Mouse (Mus musculus) ES-Bruce4 (cell line): ENCODE measurements around the gene Gm28363. TPM values are rescaled to one million over a fixed set of nuclear protein-coding genes. Genes with fewer than 3 reads are reported as not detected.
"Not testable (repeated sequence)": the region's sequence is repeated elsewhere in the genome, so short reads cannot be mapped to it uniquely, and the experiment has no call there.

Experiments
- H3K27ac ChIP-seq: 2 replicates; pipeline ENCODE4 v1.5.1; 2012; ENCODE audit warnings: low read length, inconsistent platforms; ENCODE audit not compliant: insufficient read depth
- H3K27me3 ChIP-seq: 2 replicates; pipeline ENCODE4 v1.6.1; 2012; ENCODE audit warnings: mild to moderate bottlenecking, low read length, inconsistent platforms; ENCODE audit not compliant: control insufficient read depth, poor library complexity, insufficient read depth, severe bottlenecking
- H3K36me3 ChIP-seq: 2 replicates; pipeline ENCODE4 v1.6.1; 2012; ENCODE audit warnings: inconsistent platforms, mild to moderate bottlenecking, low read length, moderate library complexity; ENCODE audit not compliant: control insufficient read depth, poor library complexity, insufficient read depth, severe bottlenecking
- H3K4me1 ChIP-seq: one replicate; pipeline ENCODE4 v1.8.1; 2011; ENCODE audit warnings: low read length; ENCODE audit not compliant: control insufficient read depth, insufficient read depth
- H3K4me3 ChIP-seq: 2 replicates; pipeline ENCODE4 v1.5.1; 2011; ENCODE audit warnings: low read depth, mild to moderate bottlenecking, low read length
- H3K9ac ChIP-seq: 2 replicates; pipeline ENCODE4 v1.6.1; 2012; ENCODE audit warnings: low read depth, mild to moderate bottlenecking, inconsistent platforms; ENCODE audit not compliant: poor library complexity, severe bottlenecking
- H3K9me3 ChIP-seq: replicated peaks from 2 replicates; pipeline ENCODE4 v1.6.1; 2012; ENCODE audit warnings: mild to moderate bottlenecking, low read length, inconsistent platforms; ENCODE audit not compliant: control insufficient read depth, poor library complexity, insufficient read depth, severe bottlenecking
- polyA plus RNA-seq: library from polyadenylated mRNA; stranded (reverse); fragments of >200 nt; gene quantifications from 2 replicates; pipeline ENCODE4 v1.2.4, GENCODE M21; 2011; ENCODE audit warnings: low read depth; ENCODE audit not compliant: missing spikeins, insufficient read depth, insufficient read length

Gene Gm28363
- polyA plus RNA-seq, result not detected in 2 replicates

DNA sequence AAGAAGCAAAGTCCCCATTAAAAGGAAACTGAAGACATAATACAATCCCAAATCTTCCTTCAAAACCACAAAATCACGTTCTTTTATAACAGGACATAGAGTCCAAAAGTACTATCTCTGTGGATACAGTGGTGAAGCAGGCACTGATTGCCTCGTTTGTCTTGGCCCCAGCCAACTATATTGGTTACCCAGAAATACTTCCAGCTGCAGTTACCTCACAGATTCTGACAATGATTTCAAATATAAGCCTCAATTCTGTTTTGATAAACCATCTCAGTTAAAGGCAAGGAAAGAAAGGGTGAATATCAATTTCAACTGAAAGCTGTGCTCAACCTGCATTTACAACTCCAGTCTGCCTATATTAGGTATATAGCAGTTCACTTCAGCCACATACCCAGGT lies at the start of gene Gm28363:
Gene Gm28363, plus strand, starts transcription at position 301 of the 400 bp plus-strand sequence.
- H3K4me1 ChIP-seq, H3K27ac ChIP-seq, H3K27me3 ChIP-seq, H3K9ac ChIP-seq, H3K36me3 ChIP-seq, H3K4me3 ChIP-seq, H3K9me3 ChIP-seq: not testable (repeated sequence)

DNA sequence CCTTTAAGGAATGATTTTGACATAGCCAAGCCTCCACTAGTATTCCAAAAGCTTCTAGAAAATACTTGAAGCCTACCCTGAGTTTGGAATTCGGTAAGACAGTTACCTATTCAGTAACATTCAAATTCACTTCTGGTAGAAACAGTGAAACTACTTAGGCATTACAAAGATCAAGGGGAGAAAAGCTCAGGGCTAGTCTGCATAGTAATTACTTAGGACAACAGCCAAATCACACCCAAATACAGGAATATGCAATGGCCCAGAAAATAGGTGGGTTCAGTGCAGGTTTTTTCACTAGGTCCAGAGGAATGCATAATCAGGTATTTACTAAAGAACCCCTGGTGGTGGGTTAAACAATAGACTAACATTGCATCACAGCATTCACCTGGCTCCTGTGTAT lies 46.7 kb upstream of the Gm28363 start:
- H3K27me3 ChIP-seq, H3K9ac ChIP-seq, H3K4me3 ChIP-seq, H3K27ac ChIP-seq, H3K9me3 ChIP-seq, H3K4me1 ChIP-seq, H3K36me3 ChIP-seq: not testable (repeated sequence)

Other genes with a start within 250 kb of the Gm28363 start
- not detected in 2 replicates for gene B020011L13Rik, start 84.0 kb downstream of the Gm28363 start, polyA plus RNA-seq
- not detected in 2 replicates for gene Gm28360, start 132.9 kb downstream of the Gm28363 start, polyA plus RNA-seq
- not detected in 2 replicates for gene Gm28168, start 230.9 kb downstream of the Gm28363 start, polyA plus RNA-seq